Mouse (Mus musculus) brain, embryonic 14.5 days (tissue): ENCODE results near the gene Uri1.

Experiments used
- CTCF ChIP-seq: fragments of 200-500 bp; IDR thresholded peaks from 2 replicates; pipeline ENCODE4 v1.5.1; 2012; ENCODE audit warnings: inconsistent platforms, mild to moderate bottlenecking, moderate library complexity, borderline replicate concordance; ENCODE audit not compliant: insufficient read depth, insufficient read length; ENCODE audit errors: extremely low read depth
- POLR2A ChIP-seq: fragments of 200-500 bp; IDR thresholded peaks from 2 replicates; pipeline ENCODE4 v1.6.1; 2012; ENCODE audit warnings: mild to moderate bottlenecking, inconsistent platforms, borderline replicate concordance; ENCODE audit not compliant: poor library complexity, insufficient read depth, insufficient read length, severe bottlenecking; ENCODE audit errors: extremely low read depth

- no peak for TF ChIP-seq CTCF
- no peak for TF ChIP-seq POLR2A
Observed at GRCm38 (mm10) chr7:38030606-38031005, 7.3 kb upstream of the Uri1 start.
